Mouse (Mus musculus): ENCODE measurements at regions not wholly inside any gene's neighbourhood (a gene's known extent, or its start where the extent isn't known, plus 50 kb on each side); places are given as distances from the start of the nearest gene placed in this dataset.

DNA sequence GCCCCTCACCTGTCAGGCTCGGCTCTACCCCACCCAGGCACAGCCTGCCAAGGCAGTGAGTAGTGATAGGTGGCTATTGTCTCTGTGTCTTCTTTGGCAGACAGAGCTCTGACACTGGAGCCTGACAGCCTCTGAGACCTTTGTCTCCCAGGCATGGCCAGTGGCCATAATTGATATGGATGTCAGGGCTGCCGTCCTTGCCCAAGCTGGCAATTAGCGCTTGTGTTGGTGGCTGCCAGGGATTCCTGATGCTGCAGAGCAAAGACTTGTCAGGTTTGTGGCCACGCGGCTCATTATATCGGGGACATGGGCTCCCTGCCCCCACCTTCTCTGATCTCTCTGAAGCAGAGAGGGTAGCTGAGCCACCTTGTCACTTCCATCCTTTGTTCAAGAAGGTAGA, 64.1 kb upstream of the Zmiz1 start:
- in situ Hi-C loops (cut with MboI; ENCODE audit: low sequenced_read_pairs in 2 of 2, unreplicated experiment in 2 of 2): no loop called here
- peaks cover 5 to 10% of the 10 kb centered on the region in 2 experiments; a peak in 3 of 4 replicates for H3K4me1 ChIP-seq (ENCODE audit: control insufficient read depth in 2 of 2, insufficient read depth in 2 of 2, low read length in 2 of 2, poor library complexity in 1 of 2)
- H3K36me3 ChIP-seq (ENCODE audit: control insufficient read depth, insufficient read depth, low read length, poor library complexity, severe bottlenecking): no peaks in the 10 kb centered on the region
- H3K4me3 ChIP-seq (ENCODE audit: insufficient read depth in 1 of 2, low read depth in 1 of 2, low read length in 2 of 2, poor library complexity in 1 of 2, severe bottlenecking in 1 of 2): no peak overlapping the region
- no peaks in the 10 kb centered on the region for H3K9me3 ChIP-seq (ENCODE audit: control insufficient read depth, insufficient read depth, low read depth, low read length)
- TF ChIP-seq HCFC1 (IDR thresholded peaks at IDR 0.05; ENCODE audit: borderline replicate concordance, insufficient read depth, low read length) (no peak), ZNF384 (IDR thresholded peaks at IDR 0.05; ENCODE audit: low read depth, low read length) (no peak), ZC3H11A (IDR thresholded peaks at IDR 0.05; ENCODE audit: borderline replicate concordance, low read depth, low read length) (no peak), MAFK (IDR thresholded peaks at IDR 0.05; ENCODE audit: insufficient read depth, low read depth, low read length) (no peak)
- H3K27ac ChIP-seq (ENCODE audit: insufficient read depth, low read depth, low read length, poor library complexity, severe bottlenecking): no peak overlapping the region
- no peak for DNase-seq (ENCODE audit: low read depth, low spot score)
- no peak overlapping the region for H3K9ac ChIP-seq (ENCODE audit: insufficient read depth, low read depth, low read length, poor library complexity, severe bottlenecking)

DNA sequence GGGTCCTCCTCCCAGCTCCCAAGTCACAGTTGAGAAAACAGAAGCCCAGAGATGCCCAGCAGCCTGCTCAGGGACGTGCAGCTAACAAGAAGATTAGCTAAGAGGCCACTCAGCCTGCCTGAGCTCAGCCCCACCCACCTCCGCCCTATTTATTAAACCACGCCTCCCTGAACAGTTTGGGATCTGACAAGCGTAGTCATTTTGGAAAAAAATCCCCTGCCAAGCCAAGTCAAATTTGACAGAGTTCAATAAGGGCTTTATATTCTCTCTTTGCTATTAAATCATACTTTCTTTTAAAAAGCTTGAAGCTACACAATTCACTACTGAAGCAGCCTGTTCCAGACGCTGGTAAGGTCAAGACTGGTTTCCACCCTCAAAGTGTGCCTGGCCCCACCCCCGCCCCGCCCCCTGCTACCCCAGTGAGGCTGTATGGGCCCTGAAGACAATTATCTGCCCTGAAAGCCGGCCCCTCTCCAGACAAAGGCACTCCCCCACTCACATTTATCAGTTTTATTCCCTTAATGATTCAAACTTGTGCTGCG, 61.9 kb upstream of the Zmiz1 start:
- Histone ChIP-seq H3K9ac (ENCODE audit: insufficient read depth, low read depth, low read length, poor library complexity, severe bottlenecking) (no peak overlapping the region), H3K9me3 (ENCODE audit: control insufficient read depth, insufficient read depth, low read depth, low read length) (no peaks in the 10 kb centered on the region), H3K27ac (ENCODE audit: insufficient read depth, low read depth, low read length, poor library complexity, severe bottlenecking) (no peak overlapping the region), H3K36me3 (ENCODE audit: control insufficient read depth, insufficient read depth, low read length, poor library complexity, severe bottlenecking) (no peaks in the 10 kb centered on the region), H3K4me1 (ENCODE audit: control insufficient read depth in 2 of 2, insufficient read depth in 2 of 2, low read length in 2 of 2, poor library complexity in 1 of 2) (peaks cover 4 to 10% of the 10 kb centered on the region in 2 experiments; a peak in 3 of 4 replicates), H3K4me3 (ENCODE audit: insufficient read depth in 1 of 2, low read depth in 1 of 2, low read length in 2 of 2, poor library complexity in 1 of 2, severe bottlenecking in 1 of 2) (peak overlapping the region in 1 of 2 experiments; percentile 63; a peak in 2 of 4 replicates)
- DNase-seq (ENCODE audit: low read depth, low spot score): peak; percentile 53
- in situ Hi-C loops (cut with MboI; ENCODE audit: low sequenced_read_pairs in 2 of 2, unreplicated experiment in 2 of 2): no loop called here
- TF ChIP-seq ZNF384 (IDR thresholded peaks at IDR 0.05; ENCODE audit: low read depth, low read length): no peak
- TF ChIP-seq CHD2 (IDR thresholded peaks at IDR 0.05; ENCODE audit: low read depth, low read length): no peak
- no peak for TF ChIP-seq ZC3H11A (IDR thresholded peaks at IDR 0.05; ENCODE audit: borderline replicate concordance, low read depth, low read length)
- TF ChIP-seq HCFC1 (IDR thresholded peaks at IDR 0.05; ENCODE audit: borderline replicate concordance, insufficient read depth, low read length): no peak
- TF ChIP-seq MAFK (IDR thresholded peaks at IDR 0.05; ENCODE audit: insufficient read depth, low read depth, low read length): no peak

DNA sequence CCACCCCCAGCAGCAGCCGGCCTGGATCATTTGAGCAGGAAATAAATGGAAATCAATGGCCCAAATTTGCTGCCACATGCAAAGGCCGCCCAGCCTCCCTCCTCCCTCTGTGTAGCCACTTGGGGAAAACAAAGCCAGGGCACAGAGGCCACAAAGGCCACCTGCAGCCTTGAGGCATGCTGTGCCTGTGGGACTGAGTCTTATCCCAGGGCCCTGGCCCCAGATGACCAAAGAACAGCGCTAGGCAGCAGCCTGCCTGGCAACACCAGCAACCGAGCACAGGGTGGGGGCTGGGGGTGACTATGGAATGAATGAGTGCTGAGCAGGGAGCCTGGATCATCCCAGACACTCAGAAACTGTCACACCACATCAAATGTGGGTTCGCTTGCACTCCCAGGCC, 61.2 kb upstream of the Zmiz1 start:
- peaks cover 0 to 10% of the 10 kb centered on the region in 2 experiments; a peak in 2 of 4 replicates for H3K4me1 ChIP-seq (ENCODE audit: control insufficient read depth in 2 of 2, insufficient read depth in 2 of 2, low read length in 2 of 2, poor library complexity in 1 of 2)
- DNase-seq (ENCODE audit: low read depth, low spot score): no peak
- no peak overlapping the region for H3K27ac ChIP-seq (ENCODE audit: insufficient read depth, low read depth, low read length, poor library complexity, severe bottlenecking)

DNA sequence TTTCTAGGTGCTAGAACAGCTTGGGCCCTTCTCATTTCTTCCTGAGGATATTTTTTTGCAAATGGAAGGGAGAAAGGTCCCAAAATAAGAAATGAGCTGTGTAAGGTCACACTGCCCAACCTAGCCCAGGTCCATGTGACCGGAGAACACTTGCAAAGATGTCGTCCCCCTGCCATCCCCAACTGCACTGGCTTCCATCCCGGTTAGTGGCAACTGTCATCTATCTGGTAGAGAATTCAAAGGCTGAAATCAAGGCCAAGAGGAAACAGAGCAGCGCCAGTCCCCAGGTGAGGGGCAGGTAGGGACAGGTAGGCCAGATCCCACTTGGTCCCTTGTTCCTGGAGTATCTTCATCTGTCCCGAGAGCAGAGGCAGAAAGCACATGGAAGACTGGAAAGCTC, 60.2 kb upstream of the Zmiz1 start:
- no peak overlapping the region for H3K4me3 ChIP-seq (ENCODE audit: insufficient read depth in 1 of 2, low read depth in 1 of 2, low read length in 2 of 2, poor library complexity in 1 of 2, severe bottlenecking in 1 of 2)
- no peak for DNase-seq (ENCODE audit: low read depth, low spot score)
- H3K27ac ChIP-seq (ENCODE audit: insufficient read depth, low read depth, low read length, poor library complexity, severe bottlenecking): no peak overlapping the region
- no peaks in the 10 kb centered on the region for H3K9me3 ChIP-seq (ENCODE audit: control insufficient read depth, insufficient read depth, low read depth, low read length)
- H3K9ac ChIP-seq (ENCODE audit: insufficient read depth, low read depth, low read length, poor library complexity, severe bottlenecking): no peak overlapping the region
- TF ChIP-seq MAFK (IDR thresholded peaks at IDR 0.05; ENCODE audit: insufficient read depth, low read depth, low read length) (no peak), ZC3H11A (IDR thresholded peaks at IDR 0.05; ENCODE audit: borderline replicate concordance, low read depth, low read length) (no peak), ZNF384 (IDR thresholded peaks at IDR 0.05; ENCODE audit: low read depth, low read length) (no peak), HCFC1 (IDR thresholded peaks at IDR 0.05; ENCODE audit: borderline replicate concordance, insufficient read depth, low read length) (no peak), CHD2 (IDR thresholded peaks at IDR 0.05; ENCODE audit: low read depth, low read length) (no peak)
- peaks cover 0 to 9% of the 10 kb centered on the region in 2 experiments; a peak in 1 of 4 replicates for H3K4me1 ChIP-seq (ENCODE audit: control insufficient read depth in 2 of 2, insufficient read depth in 2 of 2, low read length in 2 of 2, poor library complexity in 1 of 2)
- in situ Hi-C loops (cut with MboI; ENCODE audit: low sequenced_read_pairs in 2 of 2, unreplicated experiment in 2 of 2): no loop called here
- no peaks in the 10 kb centered on the region for H3K36me3 ChIP-seq (ENCODE audit: control insufficient read depth, insufficient read depth, low read length, poor library complexity, severe bottlenecking)

More for the DNA sequence above, 61.2 kb upstream of the Zmiz1 start:
- Histone ChIP-seq H3K9me3 (ENCODE audit: control insufficient read depth, insufficient read depth, low read depth, low read length) (no peaks in the 10 kb centered on the region), H3K4me3 (ENCODE audit: insufficient read depth in 1 of 2, low read depth in 1 of 2, low read length in 2 of 2, poor library complexity in 1 of 2, severe bottlenecking in 1 of 2) (no peak overlapping the region), H3K36me3 (ENCODE audit: control insufficient read depth, insufficient read depth, low read length, poor library complexity, severe bottlenecking) (no peaks in the 10 kb centered on the region), H3K9ac (ENCODE audit: insufficient read depth, low read depth, low read length, poor library complexity, severe bottlenecking) (no peak overlapping the region)
- no peak for TF ChIP-seq HCFC1 (IDR thresholded peaks at IDR 0.05; ENCODE audit: borderline replicate concordance, insufficient read depth, low read length)
- no peak for TF ChIP-seq ZNF384 (IDR thresholded peaks at IDR 0.05; ENCODE audit: low read depth, low read length)
- no peak for TF ChIP-seq ZC3H11A (IDR thresholded peaks at IDR 0.05; ENCODE audit: borderline replicate concordance, low read depth, low read length)
- TF ChIP-seq CHD2 (IDR thresholded peaks at IDR 0.05; ENCODE audit: low read depth, low read length): no peak
- TF ChIP-seq MAFK (IDR thresholded peaks at IDR 0.05; ENCODE audit: insufficient read depth, low read depth, low read length): no peak
- in situ Hi-C loops (cut with MboI; ENCODE audit: low sequenced_read_pairs in 2 of 2, unreplicated experiment in 2 of 2): no loop called here
